Mouse (Mus musculus) layer of hippocampus, adult 9-10 months (tissue): ENCODE measurements around the gene Dnase2a.

Source experiments
- DNase-seq: peaks from one replicate; pipeline ENCODE4 v3.0.0; 2022; ENCODE audit warnings: low spot score

The Dnase2a gene

GRCm38 (mm10) chr8:84908421-84909161 is at the start of gene Dnase2a:
TSS of gene Dnase2a (plus strand) at chr8:84908560.
- DNase-seq, result peak; percentile 69

- no peak for DNase-seq
Observed at GRCm38 (mm10) chr8:84871376-84872308, 36.7 kb upstream of the Dnase2a start, which contains the start of gene Syce2. TSS of gene Syce2 (plus strand) at chr8:84872111.

GRCm38 (mm10) chr8:84872309-84872965 is 35.9 kb upstream of the Dnase2a start:
- DNase-seq, result no peak

GRCm38 (mm10) chr8:84873016-84873415 is 35.3 kb upstream of the Dnase2a start:
- no peak for DNase-seq

GRCm38 (mm10) chr8:84874339-84874738 is 34.0 kb upstream of the Dnase2a start:
- no peak for DNase-seq

- no peak for DNase-seq
Observed at GRCm38 (mm10) chr8:84877297-84878035, 30.9 kb upstream of the Dnase2a start.

GRCm38 (mm10) chr8:84878915-84879314 is 29.4 kb upstream of the Dnase2a start:
- no peak for DNase-seq

- DNase-seq, result no peak
Observed at GRCm38 (mm10) chr8:84884728-84885127, 23.6 kb upstream of the Dnase2a start.

GRCm38 (mm10) chr8:84888280-84888679 is 20.1 kb upstream of the Dnase2a start:
- DNase-seq, result no peak

- DNase-seq, result no peak
Observed at GRCm38 (mm10) chr8:84889141-84889540, 19.2 kb upstream of the Dnase2a start.

- no peak for DNase-seq
Observed at GRCm38 (mm10) chr8:84892993-84893708, 15.2 kb upstream of the Dnase2a start.

- DNase-seq, result peak; percentile 90
Observed at GRCm38 (mm10) chr8:84893709-84894134, 14.6 kb upstream of the Dnase2a start, which contains the start of gene Gcdh. TSS of gene Gcdh (minus strand) at chr8:84893921.

- no peak for DNase-seq
Observed at GRCm38 (mm10) chr8:84895963-84896362, 12.4 kb upstream of the Dnase2a start.

- no peak for DNase-seq
Observed at GRCm38 (mm10) chr8:84901071-84901470, 7.3 kb upstream of the Dnase2a start.

GRCm38 (mm10) chr8:84901752-84902151 is 6.6 kb upstream of the Dnase2a start, which contains the start of gene Klf1:
TSS of gene Klf1 (plus strand) at chr8:84901928.
- DNase-seq, result no peak

- DNase-seq, result no peak
Observed at GRCm38 (mm10) chr8:84902367-84902919, 5.9 kb upstream of the Dnase2a start.

- DNase-seq, result peak; percentile 78
Observed at GRCm38 (mm10) chr8:84902920-84903661, 5.3 kb upstream of the Dnase2a start.

- DNase-seq, result no peak
Observed at GRCm38 (mm10) chr8:84904351-84904750, 4.0 kb upstream of the Dnase2a start.

- DNase-seq, result no peak
Observed at GRCm38 (mm10) chr8:84907037-84907436, 1.3 kb upstream of the Dnase2a start.

GRCm38 (mm10) chr8:84907493-84907892 is 867 bp upstream of the Dnase2a start:
- no peak for DNase-seq
